Mouse (Mus musculus) forebrain, embryonic 11.5 days (tissue): Measurements from ENCODE around the gene Grin2c. TPM values are rescaled to one million over a fixed set of nuclear protein-coding genes. Genes with fewer than 3 reads are reported as not detected.

Source experiments
- ATAC-seq: fragments of 200-750 bp; cut with Nextera tagmentation; replicated peaks from 2 replicates; pipeline ENCODE4 v1.8.0; 2017; ENCODE audit warnings: moderate TSS enrichment; ENCODE audit not compliant: low FRiP score
- DNase-seq: peaks from one replicate; pipeline ENCODE4 v3.0.0-alpha.2; 2017; ENCODE audit warnings: low spot score
- H3K27ac ChIP-seq: fragments of 300-500 bp; sonication (generic); 2 replicates; pipeline ENCODE4 v1.5.1; 2014; ENCODE audit warnings: low read depth, low read length
- H3K27me3 ChIP-seq: fragments of 300-500 bp; sonication (generic); 2 replicates; pipeline ENCODE4 v1.6.1; 2014; ENCODE audit warnings: mild to moderate bottlenecking, low read length, mixed read lengths; ENCODE audit not compliant: control insufficient read depth, insufficient read depth
- H3K36me3 ChIP-seq: fragments of 300-500 bp; sonication (generic); 2 replicates; pipeline ENCODE4 v1.6.1; 2014; ENCODE audit warnings: mild to moderate bottlenecking, low read length, moderate library complexity, mixed read lengths; ENCODE audit not compliant: control insufficient read depth, insufficient read depth
- H3K4me1 ChIP-seq: fragments of 300-500 bp; sonication (generic); replicated peaks from 2 replicates; pipeline ENCODE4 v1.6.1; 2014; ENCODE audit warnings: low read length, mixed read lengths; ENCODE audit not compliant: control insufficient read depth, insufficient read depth
- H3K4me2 ChIP-seq: fragments of 300-500 bp; sonication (generic); 2 replicates; pipeline ENCODE4 v1.6.1; 2014; ENCODE audit warnings: low read depth, mild to moderate bottlenecking, low read length, moderate library complexity, mixed read lengths; ENCODE audit not compliant: severe bottlenecking
- H3K4me3 ChIP-seq: fragments of 300-500 bp; sonication (generic); 2 replicates; pipeline ENCODE4 v1.5.1; 2014; ENCODE audit warnings: low read depth, low read length
- H3K9ac ChIP-seq: fragments of 300-500 bp; sonication (generic); 2 replicates; pipeline ENCODE4 v1.6.1; 2014; ENCODE audit warnings: low read length
- H3K9me3 ChIP-seq: fragments of 300-500 bp; sonication (generic); 2 replicates; pipeline ENCODE4 v1.6.1; 2016; ENCODE audit warnings: low read length, mixed read lengths; ENCODE audit not compliant: control insufficient read depth
- WGBS: fragments of 180-500 bp; shearing (Covaris S2); extraction: QIAGEN DNeasy Blood & Tissue Kit; methylation state at CpG from one replicate; pipeline ENCODE4 v1.1.7; 2014; 5-methylcytosine and 5-hydroxymethylcytosine counted together
- polyA plus RNA-seq: library from polyadenylated mRNA; unstranded; fragments of >200 nt; fragmentation: Nextera tagmentation; extraction: Ambion mirVana; gene quantifications from 2 replicates; pipeline ENCODE4 v1.2.1, GENCODE M21; 2014

The Grin2c gene
- polyA plus RNA-seq, 1 experiment from 2014 or later = not detected

DNA sequence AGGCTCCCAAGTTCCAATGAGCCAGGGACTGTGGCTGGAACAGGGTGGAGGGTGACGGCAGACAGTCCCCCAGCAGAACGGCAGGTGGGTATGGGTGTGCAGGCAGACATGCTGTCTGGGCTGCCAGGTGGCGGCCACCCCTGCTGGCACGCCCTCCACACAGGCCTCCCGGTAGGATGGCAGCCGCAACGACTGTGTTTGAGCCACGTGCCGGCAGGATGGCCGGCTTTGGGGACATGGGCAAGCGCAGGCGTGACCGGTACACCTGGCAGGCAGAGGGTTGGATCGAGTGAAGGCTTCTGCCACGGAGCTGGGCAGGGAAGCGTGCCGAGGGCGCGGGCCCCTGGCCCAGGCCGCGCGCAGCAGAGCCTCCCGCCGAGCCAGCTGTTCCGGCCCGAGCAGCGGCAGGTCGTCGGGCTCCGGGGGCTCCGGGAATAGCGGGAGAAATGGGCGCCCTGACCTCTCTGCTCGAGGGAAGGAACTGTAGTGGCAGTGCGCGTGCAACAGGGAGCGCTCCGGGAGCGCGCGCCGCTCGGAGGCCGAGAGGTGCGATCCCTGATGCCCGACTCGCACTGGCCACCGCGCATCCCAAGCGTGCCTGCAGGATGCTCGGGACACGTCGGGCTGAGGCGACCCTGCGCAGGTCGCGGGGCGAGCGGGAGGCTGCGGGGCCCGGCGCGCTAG is 17.2 kb downstream of the Grin2c start:
- H3K27me3 ChIP-seq = peaks cover 34% of the 10 kb centered on the region
- H3K36me3 ChIP-seq = no peaks in the 10 kb centered on the region
- no peaks in the 10 kb centered on the region for H3K9me3 ChIP-seq
- H3K4me2 ChIP-seq = peak overlapping the region; percentile 95
- H3K4me3 ChIP-seq = peak overlapping the region; percentile 44
- DNase-seq = no peak
- H3K27ac ChIP-seq = no peak overlapping the region
- 2% methylated on average over 60 of the region's 63 CpGs for WGBS
- 0 out of 2 replicates have a peak, but pooled peaks have one; percentile 31 for ATAC-seq
- peak overlapping the region; percentile 47 for H3K9ac ChIP-seq
- peaks cover 3% of the 10 kb centered on the region; the same call in 1 of the 2 replicates for H3K4me1 ChIP-seq

DNA sequence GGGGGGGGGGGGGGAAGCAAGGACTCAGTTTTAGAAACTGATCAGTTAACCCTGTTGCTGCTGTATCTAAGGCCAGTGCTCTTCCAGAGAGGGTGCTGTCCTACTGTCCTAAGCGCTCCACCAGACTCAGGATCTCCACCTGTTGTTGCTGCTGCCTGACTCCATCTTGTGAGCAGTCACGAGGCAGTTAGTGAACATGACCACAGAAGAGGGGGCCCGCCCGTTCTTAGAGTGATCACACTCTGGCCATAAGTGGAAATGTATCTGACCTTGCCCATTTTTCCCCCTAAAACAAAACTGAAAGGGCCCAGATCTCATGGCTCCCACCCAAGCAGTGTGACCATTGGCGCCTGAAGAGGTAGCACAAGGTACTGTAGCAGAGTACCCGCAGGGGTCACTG is 19.1 kb downstream of the Grin2c start:
- Histone ChIP-seq H3K4me2 (no peak overlapping the region), H3K36me3 (no peaks in the 10 kb centered on the region), H3K9me3 (no peaks in the 10 kb centered on the region), H3K4me3 (no peak overlapping the region), H3K9ac (no peak overlapping the region), H3K27me3 (peaks cover 34% of the 10 kb centered on the region), H3K4me1 (peaks cover 3% of the 10 kb centered on the region; the same call in 1 of the 2 replicates), H3K27ac (no peak overlapping the region)
- no peak for ATAC-seq
- 72% methylated on average over 6 of the region's 6 CpGs for WGBS
- no peak for DNase-seq

DNA sequence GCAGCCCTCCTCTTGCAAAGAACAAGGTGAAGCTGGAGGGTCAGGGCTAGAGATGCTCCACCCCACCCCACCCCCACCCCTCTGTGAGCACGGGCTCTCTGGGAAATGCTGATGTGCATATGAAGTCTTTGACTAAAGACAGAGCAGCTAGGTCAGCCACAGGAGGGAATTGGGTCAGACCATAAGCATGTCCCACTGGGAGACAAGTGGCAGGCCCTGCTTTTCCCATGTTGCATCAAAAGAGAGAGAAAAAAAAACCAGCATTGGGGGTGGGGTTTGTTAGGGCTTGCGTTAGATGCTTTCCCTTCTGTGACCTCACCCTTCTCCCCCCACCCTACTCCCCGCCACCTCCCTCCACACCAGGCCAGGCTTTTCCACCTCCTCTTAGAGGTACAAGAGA is 19.8 kb downstream of the Grin2c start:
- Histone ChIP-seq H3K27me3 (peaks cover 34% of the 10 kb centered on the region), H3K9me3 (no peaks in the 10 kb centered on the region), H3K36me3 (no peaks in the 10 kb centered on the region), H3K4me3 (no peak overlapping the region), H3K4me1 (peaks cover 3% of the 10 kb centered on the region; the same call in 1 of the 2 replicates), H3K9ac (no peak overlapping the region), H3K4me2 (no peak overlapping the region), H3K27ac (no peak overlapping the region)
- no peak for DNase-seq
- 27% methylated on average over 3 of the region's 3 CpGs for WGBS
- no peak for ATAC-seq

DNA sequence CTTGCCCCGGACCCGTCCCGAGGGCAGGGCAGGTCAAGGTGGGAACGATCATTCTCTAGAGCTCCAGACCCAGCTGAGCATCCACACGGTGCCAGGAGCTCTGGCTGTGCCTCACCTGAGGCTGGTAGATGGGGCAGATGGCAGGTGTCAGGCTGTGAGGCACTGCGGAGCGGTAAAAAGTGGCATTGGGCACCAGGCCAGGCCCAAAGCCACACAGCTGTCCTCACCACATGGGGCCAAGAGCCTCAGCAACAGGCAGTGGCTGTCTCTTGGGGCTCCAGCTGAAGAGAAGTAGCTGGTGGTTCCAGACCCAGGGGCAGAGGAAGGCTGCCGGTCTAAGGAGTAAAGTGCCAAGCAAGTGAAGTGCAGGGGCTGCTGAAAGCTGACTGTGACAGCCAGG is 20.7 kb downstream of the Grin2c start:
- H3K36me3 ChIP-seq = no peaks in the 10 kb centered on the region

DNA sequence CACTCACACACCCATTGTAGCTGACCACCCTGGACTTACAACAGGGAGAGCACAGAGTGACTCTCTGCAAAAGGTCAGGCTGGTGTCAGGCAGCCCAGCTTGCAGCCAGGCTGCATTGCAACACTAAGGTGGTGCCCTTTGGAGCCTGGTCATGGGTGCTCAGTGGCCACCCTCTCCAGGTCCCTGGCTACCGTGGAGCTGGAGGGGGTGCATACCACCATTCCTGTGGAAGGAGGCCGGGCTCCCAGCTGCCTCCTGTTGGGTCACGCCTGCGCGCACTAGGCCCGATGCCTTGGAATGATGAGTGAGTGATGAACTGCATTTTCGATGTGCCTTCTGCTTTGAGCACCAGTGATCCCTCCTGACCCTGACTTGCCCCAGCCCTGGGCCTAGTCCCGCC is 22.2 kb downstream of the Grin2c start:
- 83% methylated on average over 8 of the region's 8 CpGs for WGBS
- DNase-seq = no peak
- no peak overlapping the region for H3K9ac ChIP-seq
- H3K27ac ChIP-seq = no peak overlapping the region
- 0 out of 2 replicates have a peak, but pooled peaks cover under 1% of the 10 kb centered on the region for H3K4me1 ChIP-seq
- no peaks in the 10 kb centered on the region for H3K9me3 ChIP-seq
- H3K27me3 ChIP-seq = peaks cover 15% of the 10 kb centered on the region
- H3K36me3 ChIP-seq = no peaks in the 10 kb centered on the region
- no peak for ATAC-seq
- H3K4me3 ChIP-seq = no peak overlapping the region
- no peak overlapping the region for H3K4me2 ChIP-seq

More for the DNA sequence above, 20.7 kb downstream of the Grin2c start:
- H3K4me3 ChIP-seq = no peak overlapping the region
- H3K9ac ChIP-seq = no peak overlapping the region
- 77% methylated on average over 8 of the region's 8 CpGs for WGBS
- no peak for ATAC-seq
- H3K27ac ChIP-seq = no peak overlapping the region
- no peak overlapping the region for H3K4me2 ChIP-seq
- no peaks in the 10 kb centered on the region for H3K9me3 ChIP-seq
- no peak for DNase-seq
- peaks cover 30% of the 10 kb centered on the region for H3K27me3 ChIP-seq
- peaks cover 3% of the 10 kb centered on the region; the same call in 1 of the 2 replicates for H3K4me1 ChIP-seq

DNA sequence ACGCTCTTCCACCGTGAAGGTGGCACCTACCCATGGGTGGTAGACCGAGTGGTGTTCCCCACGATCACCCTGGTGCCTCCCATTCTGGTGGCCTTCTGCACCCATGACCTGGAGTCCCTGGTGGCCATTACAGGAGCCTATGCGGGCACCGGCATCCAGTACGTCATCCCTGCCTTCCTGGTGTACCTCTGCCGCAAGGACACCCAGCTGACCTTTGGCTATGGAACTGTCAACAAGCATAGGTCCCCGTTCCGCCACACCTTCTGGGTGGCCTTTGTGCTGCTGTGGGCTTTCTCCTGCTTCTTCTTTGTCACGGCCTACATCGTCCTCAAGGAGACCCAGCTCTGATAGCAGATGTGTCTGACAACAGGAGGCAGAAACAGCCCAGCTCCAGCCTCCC is 23.3 kb downstream of the Grin2c start:
- Histone ChIP-seq H3K4me1 (no peaks in the 10 kb centered on the region), H3K9ac (no peak overlapping the region)

DNA sequence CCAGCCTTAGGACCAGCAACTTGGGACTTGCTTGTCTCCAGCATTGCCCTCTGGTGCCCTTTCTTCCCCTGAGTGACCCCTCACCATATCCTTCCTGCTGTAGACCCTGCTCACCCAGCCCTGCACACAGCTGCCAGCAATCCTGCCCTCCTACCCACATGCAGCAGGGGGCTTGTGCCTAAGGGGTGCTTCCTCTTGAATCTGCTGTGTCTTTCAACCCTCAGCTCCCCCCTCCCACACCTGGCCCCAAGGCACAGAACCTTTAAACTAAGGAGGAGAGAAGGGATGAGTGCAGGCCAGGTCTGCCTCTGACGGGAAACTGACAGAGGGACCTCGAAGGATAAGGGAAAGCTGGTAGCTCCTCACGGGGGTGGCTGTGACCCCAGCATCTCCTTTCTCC is 24.3 kb downstream of the Grin2c start:
- ATAC-seq (no peak), DNase-seq (no peak)
- no peak overlapping the region for H3K4me2 ChIP-seq
- no peaks in the 10 kb centered on the region for H3K9me3 ChIP-seq
- H3K9ac ChIP-seq = no peak overlapping the region
- no peak overlapping the region for H3K4me3 ChIP-seq
- H3K36me3 ChIP-seq = no peaks in the 10 kb centered on the region
- 73% methylated on average over 3 of the region's 3 CpGs for WGBS
- no peak overlapping the region for H3K27ac ChIP-seq
- H3K27me3 ChIP-seq = no peaks in the 10 kb centered on the region
- H3K4me1 ChIP-seq = no peaks in the 10 kb centered on the region

More for the DNA sequence above, 23.3 kb downstream of the Grin2c start:
- peaks cover 5% of the 10 kb centered on the region for H3K27me3 ChIP-seq
- DNase-seq (no peak), ATAC-seq (no peak)
- no peaks in the 10 kb centered on the region for H3K36me3 ChIP-seq
- H3K9me3 ChIP-seq = no peaks in the 10 kb centered on the region
- no peak overlapping the region for H3K4me3 ChIP-seq
- H3K27ac ChIP-seq = no peak overlapping the region
- WGBS = 93% methylated on average over 12 of the region's 12 CpGs
- no peak overlapping the region for H3K4me2 ChIP-seq

DNA sequence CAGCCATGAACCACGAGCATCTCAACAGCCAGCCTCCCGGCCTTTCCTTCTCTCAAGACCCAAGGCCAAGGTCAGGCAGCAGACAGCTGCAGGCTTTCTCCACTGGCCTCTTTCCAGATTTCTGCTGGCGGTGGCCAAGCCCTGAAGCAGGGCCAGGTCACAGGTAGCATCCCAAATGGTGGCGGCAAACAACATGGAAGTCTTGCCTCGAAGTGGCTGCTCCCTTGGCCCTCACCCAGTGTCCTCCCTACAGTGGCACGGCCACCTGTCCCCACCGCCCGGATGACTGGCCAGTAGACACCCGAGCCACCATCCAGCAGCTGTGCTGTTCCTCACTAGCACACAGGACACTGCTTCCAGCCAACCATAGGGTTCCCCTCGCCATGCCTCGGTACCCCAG is 25.6 kb downstream of the Grin2c start:
- Histone ChIP-seq H3K4me1 (no peaks in the 10 kb centered on the region; the same call in 1 of the 2 replicates), H3K36me3 (no peaks in the 10 kb centered on the region), H3K4me3 (no peak overlapping the region), H3K4me2 (no peak overlapping the region), H3K27me3 (no peaks in the 10 kb centered on the region), H3K9me3 (no peaks in the 10 kb centered on the region), H3K9ac (no peak overlapping the region), H3K27ac (no peak overlapping the region)
- 86% methylated on average over 11 of the region's 11 CpGs for WGBS
- ATAC-seq = no peak
- DNase-seq = no peak

DNA sequence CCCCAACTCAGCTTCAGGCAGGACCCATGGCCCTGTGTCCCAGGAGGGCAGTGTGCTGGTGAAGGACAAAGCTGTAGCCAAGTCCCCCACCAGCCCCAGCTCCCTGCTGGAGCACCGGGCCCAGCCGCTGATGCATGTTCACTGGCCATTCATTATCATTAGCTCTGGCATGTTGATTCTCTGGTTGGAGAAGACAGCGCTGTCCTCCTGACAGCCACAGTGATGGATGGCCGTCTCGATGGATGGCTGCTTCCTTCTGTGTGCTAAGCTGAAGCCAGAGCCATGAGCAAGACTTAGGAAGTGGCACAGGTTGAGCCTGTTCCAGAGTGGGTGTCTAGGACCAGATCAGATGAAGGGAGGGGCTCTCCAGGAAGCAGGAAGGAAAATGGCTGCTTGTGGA is 30.5 kb downstream of the Grin2c start:
- Histone ChIP-seq H3K9ac (no peak overlapping the region), H3K4me2 (no peak overlapping the region), H3K36me3 (no peaks in the 10 kb centered on the region), H3K27ac (no peak overlapping the region), H3K27me3 (no peaks in the 10 kb centered on the region), H3K4me3 (no peak overlapping the region), H3K4me1 (peaks cover 10% of the 10 kb centered on the region; the same call in 1 of the 2 replicates), H3K9me3 (no peaks in the 10 kb centered on the region)
- DNase-seq (no peak), ATAC-seq (no peak)
- 69% methylated on average over 5 of the region's 5 CpGs for WGBS
